Mouse (Mus musculus) liver, embryonic 13.5 days (tissue): ENCODE results near the gene Runx1. TPM values are rescaled to one million over a fixed set of nuclear protein-coding genes. Genes with fewer than 3 reads are reported as not detected.
A peak's percentile ranks its signal among the peaks of the same experiment; 100 is the strongest.

Experiments
- ATAC-seq: fragments of 200-750 bp; cut with Nextera tagmentation; 2 replicates; pipeline ENCODE4 v1.8.0; 2017; ENCODE audit warnings: low read depth, mild to moderate bottlenecking, moderate number of reproducible peaks, moderate library complexity
- DNase-seq: peaks from one replicate; pipeline ENCODE4 v3.0.0; 2022
- H3K27ac ChIP-seq: fragments of 300-500 bp; sonication (generic); 2 replicates; pipeline ENCODE4 v1.5.1; 2015; ENCODE audit warnings: moderate library complexity, mild to moderate bottlenecking, inconsistent platforms
- H3K27me3 ChIP-seq: fragments of 300-500 bp; sonication (generic); 2 replicates; pipeline ENCODE4 v1.6.1; 2015; ENCODE audit warnings: mild to moderate bottlenecking, inconsistent platforms
- H3K36me3 ChIP-seq: fragments of 300-500 bp; sonication (generic); 2 replicates; pipeline ENCODE4 v1.6.1; 2015; ENCODE audit warnings: mild to moderate bottlenecking, inconsistent platforms
- H3K4me1 ChIP-seq: fragments of 300-500 bp; sonication (generic); replicated peaks from 2 replicates; pipeline ENCODE4 v1.6.1; 2015; ENCODE audit warnings: inconsistent platforms
- H3K4me2 ChIP-seq: fragments of 300-500 bp; sonication (generic); 2 replicates; pipeline ENCODE4 v1.6.1; 2015; ENCODE audit warnings: inconsistent platforms, mild to moderate bottlenecking, moderate library complexity
- H3K4me3 ChIP-seq: fragments of 300-500 bp; sonication (generic); replicated peaks from 2 replicates; pipeline ENCODE4 v1.5.1; 2015; ENCODE audit warnings: mild to moderate bottlenecking, inconsistent platforms
- H3K9ac ChIP-seq: fragments of 300-500 bp; sonication (generic); 2 replicates; pipeline ENCODE4 v1.6.1; 2015; ENCODE audit warnings: mild to moderate bottlenecking, inconsistent platforms
- H3K9me3 ChIP-seq: fragments of 300-500 bp; sonication (generic); replicated peaks from 2 replicates; pipeline ENCODE4 v1.6.1; 2016; ENCODE audit warnings: inconsistent platforms
- WGBS: fragments of 180-500 bp; shearing (Covaris S2); methylation state at CpG from one replicate; pipeline ENCODE4 v1.1.7; 2015; ENCODE audit not compliant: insufficient replicate concordance; 5-methylcytosine and 5-hydroxymethylcytosine counted together
- polyA plus RNA-seq: library from polyadenylated mRNA; unstranded; fragments of >200 nt; fragmentation: Nextera tagmentation; extraction: Ambion mirVana; gene quantifications from 2 replicates; pipeline ENCODE4 v1.2.1, GENCODE M21; 2015

Runx1 gene
- polyA plus RNA-seq, 1 experiment from 2014 or later = 5.9 TPM

DNA sequence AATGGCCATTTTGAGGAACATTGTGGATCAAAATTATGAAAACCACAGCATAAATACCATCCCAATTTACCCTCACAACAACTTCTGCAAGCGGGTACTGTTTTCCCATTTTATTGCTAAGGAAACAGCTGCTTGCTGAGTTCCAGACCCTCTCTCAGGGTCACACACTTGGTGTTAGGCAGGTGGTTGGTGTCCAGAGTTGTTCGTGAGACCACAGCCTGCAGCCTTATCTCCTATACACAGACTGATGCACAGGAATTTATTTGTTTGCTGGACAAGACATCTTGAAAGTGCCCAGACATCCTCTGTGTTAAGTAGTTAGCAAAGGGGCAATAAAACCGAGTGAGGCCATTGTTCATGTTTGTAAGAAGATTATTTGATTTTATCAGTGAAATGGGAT lies 30.8 kb upstream of the Runx1 start:
- no peak for ATAC-seq
- no peak for DNase-seq
- Histone ChIP-seq H3K4me3 (no peak overlapping the region), H3K9me3 (no peaks in the 10 kb centered on the region), H3K4me2 (no peak overlapping the region), H3K9ac (no peak overlapping the region), H3K27ac (no peak overlapping the region), H3K4me1 (no peaks in the 10 kb centered on the region), H3K36me3 (no peaks in the 10 kb centered on the region), H3K27me3 (0 out of 2 replicates have a peak, but pooled peaks cover 4% of the 10 kb centered on the region)
- 26% methylated on average over 3 of the region's 3 CpGs for WGBS

DNA sequence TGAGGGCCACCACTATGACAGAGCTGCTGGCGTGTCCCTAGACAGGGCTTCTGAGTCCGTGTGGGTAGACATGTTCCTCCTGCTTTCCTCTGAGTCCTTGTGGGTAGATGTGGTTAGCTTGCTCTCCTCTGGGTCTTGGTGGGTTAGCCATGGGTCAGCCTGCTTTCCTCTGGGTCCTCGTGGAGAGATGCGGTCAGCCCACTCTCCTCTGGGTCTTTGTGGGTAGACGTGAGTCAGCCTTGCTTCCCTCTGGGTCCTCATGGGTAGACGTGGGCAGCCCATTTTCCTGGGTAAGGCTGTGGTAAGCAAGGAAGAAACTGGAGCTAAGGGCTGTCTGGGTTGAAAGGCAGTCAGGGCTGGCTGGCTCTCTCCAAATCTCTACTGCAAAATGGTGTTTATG lies 26.3 kb upstream of the Runx1 start:
- WGBS = 60% methylated on average over 6 of the region's 6 CpGs
- Histone ChIP-seq H3K4me2 (no peak overlapping the region), H3K4me3 (no peak overlapping the region), H3K9me3 (no peaks in the 10 kb centered on the region), H3K27ac (no peak overlapping the region), H3K9ac (no peak overlapping the region), H3K27me3 (no peaks in the 10 kb centered on the region), H3K36me3 (no peaks in the 10 kb centered on the region), H3K4me1 (no peaks in the 10 kb centered on the region)
- ATAC-seq (no peak), DNase-seq (no peak)

DNA sequence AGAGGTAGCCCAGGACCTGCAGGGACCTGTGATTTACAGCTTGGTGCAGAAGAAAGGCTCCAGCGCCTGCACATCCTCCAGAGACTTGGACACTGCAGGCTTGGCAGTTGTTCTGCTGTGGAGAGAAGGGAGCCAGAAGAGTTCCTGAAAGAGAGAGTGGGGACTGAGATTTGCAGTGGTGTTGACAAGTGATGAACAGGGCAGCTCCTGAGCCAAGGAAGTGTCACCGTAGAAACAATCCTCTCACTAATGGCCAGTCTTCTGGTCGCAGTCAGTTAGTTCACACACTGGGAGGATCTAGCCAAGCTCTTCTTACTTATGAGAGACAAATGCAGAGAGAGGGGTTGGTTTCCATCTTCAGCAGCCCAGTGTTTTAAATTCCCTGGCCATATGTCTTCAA lies 24.5 kb upstream of the Runx1 start:
- Histone ChIP-seq H3K4me1 (no peaks in the 10 kb centered on the region), H3K4me2 (no peak overlapping the region), H3K9ac (no peak overlapping the region), H3K36me3 (no peaks in the 10 kb centered on the region), H3K27ac (no peak overlapping the region), H3K4me3 (no peak overlapping the region), H3K9me3 (no peaks in the 10 kb centered on the region), H3K27me3 (no peaks in the 10 kb centered on the region)
- ATAC-seq (no peak), DNase-seq (no peak)
- 71% methylated on average over 3 of the region's 3 CpGs for WGBS

DNA sequence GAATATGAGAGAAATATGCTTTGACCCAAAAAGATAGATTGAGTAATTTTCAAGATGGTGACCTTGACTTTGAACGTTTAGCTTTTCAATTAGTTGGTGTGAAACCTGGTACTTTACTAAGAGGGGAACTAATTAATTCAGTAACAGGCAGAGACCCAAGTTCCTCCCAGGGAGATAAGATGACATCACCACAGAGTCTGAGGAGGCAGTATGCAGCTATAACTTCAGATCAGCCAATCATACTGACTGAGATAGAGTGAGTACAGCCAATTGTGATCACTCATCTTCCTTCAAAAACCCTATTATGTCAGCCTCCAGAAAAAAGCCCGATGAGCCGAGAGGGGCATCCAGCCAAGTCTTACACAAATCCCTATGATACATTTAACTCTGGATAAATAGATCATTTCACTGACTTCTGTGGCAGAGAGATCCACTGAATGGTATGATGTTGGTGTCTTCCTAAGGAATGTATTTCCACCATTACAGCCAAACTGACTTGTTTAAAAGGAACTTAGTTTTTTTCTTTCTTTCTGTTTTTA lies 21.9 kb upstream of the Runx1 start:
- no peak for ATAC-seq
- Histone ChIP-seq H3K4me2 (no peak overlapping the region), H3K27me3 (no peaks in the 10 kb centered on the region; the same call in 1 of the 2 replicates), H3K4me3 (no peak overlapping the region), H3K9me3 (no peaks in the 10 kb centered on the region), H3K27ac (no peak overlapping the region), H3K4me1 (no peaks in the 10 kb centered on the region), H3K9ac (no peak overlapping the region), H3K36me3 (no peaks in the 10 kb centered on the region)
- 63% methylated on average over 3 of the region's 3 CpGs for WGBS
- DNase-seq = no peak

DNA sequence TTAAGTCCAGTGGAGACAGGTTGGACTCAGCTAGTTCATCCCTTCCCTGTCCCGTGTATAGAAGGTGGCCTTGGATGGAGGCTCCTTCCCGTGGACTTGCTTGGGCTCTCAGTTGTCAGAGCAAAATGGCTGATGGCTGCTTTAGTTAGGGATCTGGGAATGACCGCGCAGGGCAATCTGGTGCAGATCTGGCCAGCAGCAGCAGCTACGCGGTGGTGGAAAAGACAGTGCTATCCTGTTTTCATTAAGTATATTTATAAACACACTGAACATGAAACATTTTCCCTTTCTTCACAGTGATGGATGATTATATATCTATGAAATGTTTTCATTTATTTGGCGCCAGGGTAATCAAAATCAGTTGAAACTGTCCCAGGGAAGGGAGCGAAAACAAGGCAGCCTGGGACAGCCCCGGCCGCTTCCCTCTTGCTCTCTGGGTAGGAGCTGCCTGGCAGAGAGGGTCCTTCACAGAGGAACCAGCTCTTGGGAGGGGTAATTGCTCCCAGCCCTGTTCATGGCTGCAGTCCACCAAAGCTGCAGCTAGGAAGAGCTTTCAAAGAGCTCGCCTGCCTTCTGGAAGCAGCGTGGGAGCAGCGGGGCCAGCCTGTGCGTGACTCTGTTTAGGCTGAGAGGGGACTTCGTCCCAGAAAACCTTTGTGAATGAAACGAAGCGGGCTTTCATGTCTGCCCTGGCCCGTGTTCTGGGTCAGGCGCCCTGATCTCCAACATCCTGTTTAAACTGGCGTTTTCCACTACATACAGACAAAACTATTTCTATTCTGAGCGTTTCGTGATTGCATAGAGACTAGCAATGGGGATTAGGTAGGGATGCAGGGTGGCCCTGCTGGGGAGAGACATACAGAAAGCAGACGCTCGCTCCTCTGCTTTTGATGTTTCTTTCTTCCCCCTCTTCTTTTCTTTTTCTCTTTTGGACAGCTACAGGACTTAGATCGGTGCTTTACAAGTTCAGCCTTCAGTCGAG lies 19.6 kb upstream of the Runx1 start:
- Histone ChIP-seq H3K9ac (no peak overlapping the region), H3K27me3 (no peaks in the 10 kb centered on the region; the same call in 1 of the 2 replicates), H3K4me1 (no peaks in the 10 kb centered on the region), H3K27ac (no peak overlapping the region), H3K36me3 (no peaks in the 10 kb centered on the region), H3K4me2 (no peak overlapping the region), H3K4me3 (no peak overlapping the region), H3K9me3 (no peaks in the 10 kb centered on the region)
- WGBS = 71% methylated on average over 26 of the region's 26 CpGs
- no peak for DNase-seq
- no peak for ATAC-seq

DNA sequence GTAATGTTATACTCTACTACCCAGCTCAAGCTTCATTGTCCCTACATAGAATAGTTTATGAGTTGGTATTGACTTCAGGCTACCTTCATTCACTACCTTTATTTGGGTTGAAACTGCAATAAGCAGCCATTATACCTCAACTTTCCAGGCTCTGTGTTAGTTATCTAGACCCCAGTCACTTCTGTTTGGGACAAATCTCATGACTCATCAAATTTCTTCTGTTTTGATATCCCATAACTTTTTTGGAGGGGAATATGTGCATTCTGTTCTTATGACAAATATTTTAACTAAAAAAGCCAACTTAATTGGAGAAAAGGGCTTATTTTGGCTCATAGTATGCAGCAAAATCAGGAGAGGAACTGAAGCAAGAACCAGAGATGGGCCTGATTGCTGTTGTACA lies 12.8 kb upstream of the Runx1 start:
- no peak overlapping the region for H3K27ac ChIP-seq
- H3K36me3 ChIP-seq = no peaks in the 10 kb centered on the region
- DNase-seq = no peak
- no peak overlapping the region for H3K4me3 ChIP-seq
- H3K9me3 ChIP-seq = no peaks in the 10 kb centered on the region
- no peak for ATAC-seq
- no peak overlapping the region for H3K9ac ChIP-seq
- H3K27me3 ChIP-seq = no peaks in the 10 kb centered on the region
- no peaks in the 10 kb centered on the region for H3K4me1 ChIP-seq
- H3K4me2 ChIP-seq = no peak overlapping the region

DNA sequence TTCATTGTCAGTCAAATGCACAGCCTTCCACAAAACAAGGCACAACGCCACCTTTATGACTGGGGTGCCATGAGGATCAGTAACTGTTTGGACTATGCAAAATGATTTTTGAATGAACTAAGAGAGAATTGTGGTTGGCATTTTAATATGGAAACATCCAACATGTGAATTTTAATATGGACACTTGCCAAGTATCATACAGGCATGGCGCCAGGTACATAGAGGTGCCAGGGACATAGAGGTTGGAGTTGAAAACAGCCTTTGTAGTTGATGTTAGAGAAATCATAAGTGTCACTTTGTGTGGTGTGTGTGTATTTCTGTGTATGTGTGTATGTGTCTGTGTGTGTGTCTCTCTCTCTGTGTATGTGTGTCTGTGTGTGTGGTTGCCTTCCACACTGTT lies 5.4 kb upstream of the Runx1 start:
- DNase-seq (no peak), ATAC-seq (no peak)
- WGBS = 69% methylated on average over 2 of the region's 2 CpGs

DNA sequence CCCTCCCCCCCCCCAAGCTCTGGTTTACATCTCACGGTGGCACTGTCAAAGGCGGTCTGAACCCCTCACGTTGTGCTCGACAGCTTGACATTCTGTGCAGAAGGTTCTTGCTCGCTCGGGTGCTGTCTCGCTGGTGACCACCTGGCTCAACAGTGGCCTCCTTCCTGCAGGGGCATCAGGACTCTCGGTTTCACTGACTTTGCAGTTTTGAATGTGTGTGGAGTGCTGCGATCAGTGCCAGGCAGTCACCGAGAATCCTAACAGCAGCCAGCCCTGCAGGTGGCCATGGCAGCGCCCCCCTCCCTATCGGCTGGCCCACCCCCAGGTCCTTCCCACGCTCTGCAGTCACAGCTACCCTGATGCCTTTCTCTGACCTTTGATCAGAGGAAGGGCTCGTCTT lies 4.5 kb upstream of the Runx1 start:
- no peak overlapping the region for H3K9ac ChIP-seq
- H3K27ac ChIP-seq = no peak overlapping the region
- 51% methylated on average over 14 of the region's 14 CpGs for WGBS
- H3K4me3 ChIP-seq = no peak overlapping the region
- no peaks in the 10 kb centered on the region for H3K36me3 ChIP-seq
- H3K27me3 ChIP-seq = no peaks in the 10 kb centered on the region
- no peak for DNase-seq
- no peaks in the 10 kb centered on the region for H3K9me3 ChIP-seq
- no peak for ATAC-seq
- peaks cover 13% of the 10 kb centered on the region for H3K4me1 ChIP-seq
- H3K4me2 ChIP-seq = no peak overlapping the region

More for the DNA sequence above, 5.4 kb upstream of the Runx1 start:
- H3K9me3 ChIP-seq = no peaks in the 10 kb centered on the region
- H3K4me1 ChIP-seq = peaks cover 9% of the 10 kb centered on the region
- H3K36me3 ChIP-seq = no peaks in the 10 kb centered on the region
- no peaks in the 10 kb centered on the region for H3K27me3 ChIP-seq
- H3K9ac ChIP-seq = no peak overlapping the region
- no peak overlapping the region for H3K4me3 ChIP-seq
- no peak overlapping the region for H3K27ac ChIP-seq
- H3K4me2 ChIP-seq = no peak overlapping the region

DNA sequence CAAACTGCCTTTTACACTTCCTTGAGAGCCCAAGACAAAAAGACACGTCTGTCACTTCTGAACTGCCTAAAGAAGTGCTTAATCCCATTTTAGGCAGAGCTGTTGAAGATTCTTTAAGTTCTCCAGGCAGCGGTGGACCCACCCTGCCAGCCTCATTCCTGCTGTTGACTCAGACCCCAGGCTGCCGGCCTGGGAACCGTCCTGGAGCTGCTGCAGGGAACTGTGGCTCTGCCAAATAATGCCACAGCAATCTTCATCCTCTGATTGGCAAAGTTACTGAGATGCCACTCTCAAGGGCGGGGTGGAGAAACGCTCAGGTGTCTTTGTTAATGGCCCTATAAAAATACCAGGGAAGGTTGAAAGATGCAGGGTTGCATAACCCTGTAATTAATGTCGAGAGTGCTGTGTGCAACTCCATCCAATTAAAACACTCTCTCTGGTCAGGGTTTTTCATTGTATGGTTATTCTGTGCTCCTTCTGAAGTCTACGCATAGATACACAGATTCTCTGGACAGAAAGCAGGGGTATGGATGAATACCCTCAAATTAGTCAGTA lies 2.4 kb upstream of the Runx1 start:
- H3K4me3 ChIP-seq = no peak overlapping the region
- no peaks in the 10 kb centered on the region for H3K9me3 ChIP-seq
- H3K4me2 ChIP-seq = no peak overlapping the region
- 61% methylated on average over 8 of the region's 8 CpGs for whole genome bisulfite sequencing
- no peak overlapping the region for H3K27ac ChIP-seq
- DNase-seq = no peak
- no peaks in the 10 kb centered on the region for H3K36me3 ChIP-seq
- H3K27me3 ChIP-seq = no peaks in the 10 kb centered on the region
- H3K9ac ChIP-seq = no peak overlapping the region
- peaks cover 29% of the 10 kb centered on the region for H3K4me1 ChIP-seq
- ATAC-seq = no peak

DNA sequence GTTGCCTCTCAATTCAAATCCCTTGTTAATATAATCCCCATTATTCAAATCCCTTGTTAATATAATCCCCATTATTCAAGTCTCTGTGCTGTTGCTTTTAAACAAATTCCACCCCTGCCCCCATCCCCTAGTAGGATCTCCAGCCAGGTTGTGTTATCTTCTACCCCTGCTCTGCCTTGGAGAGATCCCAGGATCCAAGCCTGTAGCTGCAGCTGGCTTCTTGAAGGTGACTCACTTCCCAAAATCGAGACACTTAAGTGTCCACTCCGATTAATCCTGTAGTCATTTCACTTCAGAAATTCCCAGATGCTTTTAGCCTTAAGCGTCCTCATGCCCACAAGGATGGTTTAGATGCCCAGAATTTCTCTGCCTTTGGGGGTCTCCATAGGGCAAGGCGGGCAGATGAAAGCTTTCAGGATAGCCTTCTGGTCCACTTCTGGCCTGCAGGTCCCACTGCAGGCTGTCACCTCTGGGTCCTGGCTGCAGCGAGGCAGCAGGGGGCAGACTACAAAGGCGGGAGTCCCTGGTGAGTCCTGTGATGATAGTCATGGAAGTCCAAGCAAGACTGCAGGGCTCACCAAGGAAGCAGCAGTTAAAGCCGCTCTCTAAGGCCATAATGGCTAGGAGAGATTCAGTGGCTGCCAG lies 1.8 kb upstream of the Runx1 start:
- DNase-seq (no peak), ATAC-seq (no peak)
- H3K27ac ChIP-seq = no peak overlapping the region
- no peaks in the 10 kb centered on the region for H3K27me3 ChIP-seq
- no peaks in the 10 kb centered on the region for H3K9me3 ChIP-seq
- no peak overlapping the region for H3K4me2 ChIP-seq
- H3K4me1 ChIP-seq = peaks cover 35% of the 10 kb centered on the region
- H3K4me3 ChIP-seq = no peak overlapping the region
- 55% methylated on average over 7 of the region's 7 CpGs for WGBS
- no peak overlapping the region for H3K9ac ChIP-seq
- no peaks in the 10 kb centered on the region for H3K36me3 ChIP-seq

DNA sequence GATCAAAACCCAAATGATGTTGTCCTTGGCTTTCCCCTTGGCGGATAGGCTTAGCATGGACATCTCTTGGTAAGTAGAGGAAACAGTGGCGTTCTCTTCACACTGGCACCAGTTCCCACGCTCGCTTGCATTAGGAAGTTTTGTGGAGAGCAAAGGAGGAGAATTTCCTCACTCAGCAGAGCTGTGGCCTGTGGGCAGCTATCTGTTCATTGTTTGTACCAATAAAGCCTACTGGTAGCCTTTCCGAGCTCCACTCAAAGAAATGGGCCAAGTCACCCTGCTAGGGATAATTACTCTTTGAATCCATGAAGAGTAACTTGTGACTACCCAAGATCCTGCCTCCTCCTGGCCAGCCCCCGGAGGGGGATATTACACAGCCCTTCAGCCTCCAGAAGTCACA lies 734 bp upstream of the Runx1 start:
- DNase-seq (no peak), ATAC-seq (no peak)
- Histone ChIP-seq H3K27me3 (no peaks in the 10 kb centered on the region), H3K27ac (peak overlapping the region; percentile 37), H3K4me3 (no peak overlapping the region), H3K4me2 (peak overlapping the region; percentile 82), H3K9me3 (no peaks in the 10 kb centered on the region), H3K36me3 (no peaks in the 10 kb centered on the region), H3K4me1 (peaks cover 46% of the 10 kb centered on the region), H3K9ac (peak overlapping the region; percentile 86)
- WGBS = 73% methylated on average over 6 of the region's 6 CpGs
